In the genomic region with DNA sequence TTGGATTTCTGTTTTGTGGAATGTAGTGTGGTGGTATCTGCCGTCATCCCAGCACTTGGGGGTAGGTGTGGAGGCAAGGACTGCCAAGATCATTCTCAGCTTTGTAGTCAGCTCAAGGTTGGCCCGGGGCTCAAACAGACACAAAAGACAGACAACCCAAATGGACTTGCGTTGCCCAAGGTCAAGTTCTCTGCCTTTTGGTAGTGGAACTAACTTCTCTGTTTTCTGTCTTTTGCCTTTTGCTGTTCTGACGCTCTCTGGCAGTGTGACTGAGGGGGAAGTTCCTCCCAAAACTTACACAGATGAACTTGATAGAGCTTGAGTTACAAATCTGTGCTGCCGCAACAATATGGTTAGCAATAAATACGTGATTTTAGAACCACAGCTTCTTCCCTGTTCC, we compare ENCODE assay signal across 9 mouse cellular contexts. TPM values are rescaled to one million over a fixed set of nuclear protein-coding genes. Genes with fewer than 3 reads are reported as not detected.
DNase-seq lines count a peak whose midpoint lies in the region; ATAC-seq lines count a peak whose summit lies in the region.
"Had no signal": no experiment of that assay in that cellular context is flagged by ENCODE, and none has a peak within 500 bp of the region (broad histone marks: within the 10 kb centered on the region; RNA-seq: fewer than 3 reads in every experiment).

No protein-coding gene starts in this region.

- H3K4me3 ChIP-seq in heart, embryonic 14.5 days (ENCODE audit: control insufficient read depth in 1 of 2, insufficient read depth in 1 of 2, low read depth in 1 of 2, low read length in 2 of 2): 0 out of 4 replicates have a peak overlapping the region, but pooled peaks of 1 of the 2 experiments have one; percentile 8
- peak overlapping the region; percentile 60 for H3K4me3 ChIP-seq in macrophage (ENCODE audit: inconsistent target)

- ATAC-seq in heart, embryonic 14.5 days (ENCODE audit: insufficient number of reproducible peaks, insufficient read depth, low FRiP score, low read depth): no peak

- H3K9me3 ChIP-seq in heart, embryonic 14.5 days (ENCODE audit: control insufficient read depth, low read length): no peaks in the 10 kb centered on the region

- H3K9ac ChIP-seq in heart, embryonic 14.5 days (ENCODE audit: low read length): no peak overlapping the region

- 25% methylated on average over 6 of the region's 6 CpGs for WGBS in heart, embryonic 14.5 days
- 1% methylated on average over 6 of the region's 6 CpGs for WGBS in macrophage (ENCODE audit: missing documents)

- H3K27ac ChIP-seq in heart, embryonic 14.5 days (replicated peaks in 1 of 2; ENCODE audit: control insufficient read depth in 1 of 2, insufficient read depth in 1 of 2, low read depth in 2 of 2, low read length in 2 of 2): no peak overlapping the region
- peak overlapping the region; percentile 68 for H3K27ac ChIP-seq in macrophage

- peaks cover 67% of the 10 kb centered on the region for H3K27me3 ChIP-seq in heart, embryonic 14.5 days (ENCODE audit: control insufficient read depth, insufficient read depth, low read length)

- peak overlapping the region; percentile 88; the same call in 1 of the 2 replicates for H3K4me2 ChIP-seq in heart, embryonic 14.5 days (ENCODE audit: low read length)

- H3K4me1 ChIP-seq in heart, embryonic 14.5 days (ENCODE audit: control insufficient read depth in 2 of 2, insufficient read depth in 2 of 2, low read length in 2 of 2): 0 out of 4 replicates have a peak, but pooled peaks cover 0 to 4% of the 10 kb centered on the region in 2 experiments

- intact Hi-C loops in heart, postnatal 25 days (cut with DNase I): loop anchor here (10.0 kb wide), 1 partner anchor 309 kb away; no protein-coding TSS in a partner anchor

- no peaks in the 10 kb centered on the region for H3K36me3 ChIP-seq in heart, embryonic 14.5 days (ENCODE audit: control insufficient read depth, insufficient read depth, low read length)
- no peaks in the 10 kb centered on the region for H3K36me3 ChIP-seq in macrophage (ENCODE audit: inconsistent target)

- peaks cover 43% of the 10 kb centered on the region for H3K79me2 ChIP-seq in macrophage (ENCODE audit: inconsistent target)

- peak; percentile 16 for DNase-seq in heart, adult 8-10 months (ENCODE audit: low spot score)
- DNase-seq in heart, postnatal 25 days (ENCODE audit: low spot score): no peak
- peak; percentile 29 for DNase-seq in Muller cell, postnatal 12 days (ENCODE audit: inconsistent ontology term)
- DNase-seq in ovary, postnatal 10 days (ENCODE audit: low spot score): no peak
- DNase-seq in c-Kit-positive CD71-positive TER-119-positive erythroid progenitor cells, embryonic 14.5 days (ENCODE audit: low spot score): no peak
- DNase-seq in spleen, postnatal 14 days (ENCODE audit: low spot score in 2 of 2): no peak

RNA-seq across cellular contexts. Expression of a gene that starts 1.3 kb away (rescaled TPM):
- 10 to 100 TPM; 26.9 to 45.0 (median 34.1) TPM for total RNA-seq in heart, adult 8-10 months (2022)
- 10 to 100 TPM; 13.2 to 13.4 TPM for total RNA-seq in heart, postnatal 25 days (2021)
- 0.54 and 1.0 TPM in 2 replicates for polyA plus RNA-seq in heart, embryonic 14.5 days (2014; fragmentation: Nextera tagmentation; extraction: Ambion mirVana)
- total RNA-seq in macrophage (2018; cell fraction: chromatin; rRNA removed): 10 to 100 TPM in 25 of 26 experiments, 1 to 10 TPM in 1; 9.8 to 41.4 (median 25.0) TPM
- 10 to 100 TPM; 11.1 to 21.9 (median 15.2) TPM for total RNA-seq in macrophage (2018; cell fraction: cytosol; rRNA removed)
- 10 to 100 TPM; 16.1 to 61.9 (median 28.3) TPM for total RNA-seq in macrophage (2018; cell fraction: nucleus; rRNA removed)
- 7.7 to 23.7 TPM (median 9.5 TPM) in 3 replicates for polyA plus RNA-seq in macrophage (2018)
- total RNA-seq: MEL had no signal

Comparison
In these comparisons a context has a peak if more than half of its experiments do, and no peak if none do; other contexts are left out.
1. DNase-seq: peak in heart, adult 8-10 months (single experiment) and Muller cell, postnatal 12 days (single experiment); none in heart, postnatal 25 days (single experiment), ovary, postnatal 10 days (single experiment), c-Kit-positive CD71-positive TER-119-positive erythroid progenitor cells, embryonic 14.5 days (single experiment) and spleen, postnatal 14 days (0 of 2).